Mouse (Mus musculus): ENCODE results near the gene Ufsp1.

DNA sequence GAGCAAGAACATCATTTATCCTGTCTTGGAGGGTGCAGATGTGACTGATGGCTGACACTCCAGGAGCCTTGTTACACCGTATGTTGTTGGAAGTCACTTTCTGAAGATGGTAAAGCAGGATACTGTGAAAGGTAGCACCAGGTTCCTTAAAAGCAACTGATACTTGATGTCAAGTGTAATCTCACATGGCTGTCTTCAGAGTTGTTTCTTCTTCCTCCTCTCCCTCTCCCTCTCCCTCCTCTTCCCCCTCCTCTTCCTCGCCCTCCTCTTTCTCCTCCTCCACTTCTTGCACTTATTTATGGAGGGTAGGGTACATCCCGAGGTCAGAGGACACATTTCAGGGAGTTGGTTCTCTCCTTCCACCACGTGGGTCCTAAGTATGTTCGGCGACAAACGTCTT, 8.4 kb upstream of the Ufsp1 start:
- TF ChIP-seq CTCF (IDR thresholded peaks at IDR 0.05; ENCODE audit: borderline replicate concordance, control insufficient read depth, extremely low read depth, insufficient read depth, low read length, poor library complexity) (no peak), POLR2A (IDR thresholded peaks at IDR 0.05; ENCODE audit: control insufficient read depth, extremely low read depth, insufficient read depth, low read length, poor library complexity) (no peak)

Data from thymus, adult 2 months (tissue).